ENCODE assay signal across 7 mouse cellular contexts in the genomic region with DNA sequence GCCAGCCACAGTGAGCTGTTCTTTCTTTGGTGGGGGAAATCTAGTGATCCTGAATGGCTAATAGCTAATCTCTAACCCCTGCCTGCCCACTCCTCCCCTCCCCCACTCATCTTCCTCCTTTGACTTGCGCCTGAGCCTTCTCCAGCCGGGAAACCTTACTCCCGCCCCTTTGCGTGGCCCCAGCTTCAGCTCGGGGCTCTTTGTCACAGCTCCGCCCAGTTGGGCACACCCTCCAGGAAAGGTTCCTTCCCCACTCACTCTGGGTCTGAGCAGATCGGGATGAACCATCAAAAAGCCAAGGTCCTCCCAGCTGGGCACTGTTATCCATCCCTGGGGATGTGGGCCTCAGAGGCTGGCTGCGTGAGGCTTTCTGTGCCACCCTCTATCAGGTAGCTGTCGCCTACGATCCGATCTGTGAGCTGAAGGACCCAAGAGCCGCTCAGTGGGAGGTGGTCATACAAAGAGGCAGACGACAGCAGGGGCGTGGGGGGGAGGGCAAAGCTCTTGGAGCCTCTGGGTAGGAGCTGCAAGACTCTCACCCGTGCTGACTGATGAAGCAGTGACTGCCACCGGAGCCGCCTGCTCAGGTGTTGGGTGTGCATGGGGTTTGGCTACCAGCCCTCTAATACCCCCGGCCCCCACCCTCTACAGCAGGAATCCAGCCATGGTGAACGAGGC. TPM values are rescaled to one million over a fixed set of nuclear protein-coding genes. Genes with fewer than 3 reads are reported as not detected.
A peak's percentile ranks its signal among the peaks of the same experiment; 100 is the strongest.
DNase-seq lines count a peak whose midpoint lies in the region; ATAC-seq and TF ChIP-seq lines count a peak whose summit lies in the region.

No protein-coding gene starts in this region.

- H3K27ac ChIP-seq in embryonic fibroblast, embryonic 13.5 days (ENCODE audit: insufficient read depth, low read length): peak overlapping the region; percentile 97
- peak overlapping the region; percentile 56 to 81 for H3K27ac ChIP-seq in heart, embryonic 14.5 days (replicated peaks in 1 of 2; ENCODE audit: control insufficient read depth in 1 of 2, insufficient read depth in 1 of 2, low read depth in 2 of 2, low read length in 2 of 2)
- peak overlapping the region; percentile 51 for H3K27ac ChIP-seq in spleen, adult 2 months (ENCODE audit: insufficient read depth, low read length)

- H3K9me3 ChIP-seq in heart, embryonic 14.5 days (ENCODE audit: control insufficient read depth, low read length): no peaks in the 10 kb centered on the region

- peak overlapping the region; percentile 74 for H3K4me3 ChIP-seq in embryonic fibroblast, embryonic 13.5 days (ENCODE audit: insufficient read depth, low read length)
- peak overlapping the region; percentile 51 to 60 for H3K4me3 ChIP-seq in heart, embryonic 14.5 days (ENCODE audit: control insufficient read depth in 1 of 2, insufficient read depth in 1 of 2, low read depth in 1 of 2, low read length in 2 of 2)
- H3K4me3 ChIP-seq in spleen, adult 2 months (ENCODE audit: extremely low read depth, insufficient read depth, insufficient read length): peak overlapping the region; percentile 62

- peak overlapping the region; percentile 74 for H3K9ac ChIP-seq in heart, embryonic 14.5 days (ENCODE audit: low read length)

- H3K4me1 ChIP-seq in embryonic fibroblast, embryonic 13.5 days (ENCODE audit: control insufficient read depth, insufficient read depth, low read length): peaks cover 10% of the 10 kb centered on the region
- peaks cover 20 to 43% of the 10 kb centered on the region in 2 experiments for H3K4me1 ChIP-seq in heart, embryonic 14.5 days (ENCODE audit: control insufficient read depth in 2 of 2, insufficient read depth in 2 of 2, low read length in 2 of 2)
- peaks cover 14% of the 10 kb centered on the region for H3K4me1 ChIP-seq in spleen, adult 2 months (ENCODE audit: control insufficient read depth, insufficient read depth, insufficient read length)

- under 1% methylated on average over 19 of the region's 19 CpGs for WGBS in heart, embryonic 14.5 days
- WGBS in spleen, adult 2 months: 5% methylated on average over 19 of the region's 19 CpGs

- TF ChIP-seq CTCF in embryonic fibroblast, embryonic 13.5 days (IDR thresholded peaks at IDR 0.05; ENCODE audit: borderline replicate concordance, insufficient read depth, low read length): no peak
- no peak for TF ChIP-seq CTCF in spleen, adult 2 months (IDR thresholded peaks at IDR 0.05; ENCODE audit: extremely low read depth, insufficient read depth, insufficient read length, insufficient replicate concordance)

- H3K27me3 ChIP-seq in heart, embryonic 14.5 days (ENCODE audit: control insufficient read depth, insufficient read depth, low read length): no peaks in the 10 kb centered on the region
- H3K27me3 ChIP-seq in spleen, adult 2 months (ENCODE audit: control insufficient read depth, insufficient read depth, low read length): no peaks in the 10 kb centered on the region

- ATAC-seq in heart, embryonic 14.5 days (ENCODE audit: insufficient number of reproducible peaks, insufficient read depth, low FRiP score, low read depth): peak; percentile 15; the same call in 1 of the 2 replicates

- peak overlapping the region; percentile 86 for H3K4me2 ChIP-seq in heart, embryonic 14.5 days (ENCODE audit: low read length)

- DNase-seq in MEL-GATA-1-ER (ENCODE audit: extremely low read depth, low read depth): peak; percentile 24
- peak; percentile 42 to 73 for DNase-seq in adrenal gland, postnatal 4 days (ENCODE audit: low spot score in 2 of 2)
- peak; percentile 89 for DNase-seq in kidney, postnatal 10 days
- peak; percentile 89 for DNase-seq in lung, postnatal 36 days
- DNase-seq in spleen, adult 2 months (ENCODE audit: low read depth in 1 of 2, low spot score in 2 of 2): peak in 1 of 2 experiments; percentile 25

- peaks cover 39% of the 10 kb centered on the region for H3K36me3 ChIP-seq in heart, embryonic 14.5 days (ENCODE audit: control insufficient read depth, insufficient read depth, low read length)
- 0 out of 2 replicates have a peak, but pooled peaks cover 2% of the 10 kb centered on the region for H3K36me3 ChIP-seq in spleen, adult 2 months (ENCODE audit: control insufficient read depth, insufficient read depth, low read length)

- peak; percentile 86 for TF ChIP-seq POLR2A in embryonic fibroblast, embryonic 13.5 days (IDR thresholded peaks at IDR 0.05; ENCODE audit: low read depth, low read length)
- TF ChIP-seq POLR2A in spleen, adult 2 months (IDR thresholded peaks at IDR 0.05; ENCODE audit: low read depth, low read length): no peak

RNA-seq across cellular contexts. Expression of a gene that starts 2.2 kb away (rescaled TPM):
- 10 to 100 TPM; 47.0 to 56.6 TPM for total RNA-seq in adrenal gland, postnatal 4 days (2021)
- polyA plus RNA-seq in embryonic fibroblast, embryonic 13.5 days (2011; ENCODE audit: insufficient read length, low read depth, missing spikeins): 39.5 and 45.1 TPM in 2 replicates
- 8.7 and 9.7 TPM in 2 replicates for polyA plus RNA-seq in heart, embryonic 14.5 days (2014; fragmentation: Nextera tagmentation; extraction: Ambion mirVana)
- polyA plus RNA-seq in spleen, adult 2 months (2012; rRNA removed): 19.7 and 22.3 TPM in 2 replicates

RNA-seq across cellular contexts. Expression of a gene that starts 2.5 kb away (rescaled TPM):
- 10 to 100 TPM; 21.0 to 23.6 TPM for total RNA-seq in adrenal gland, postnatal 4 days (2021)
- polyA plus RNA-seq in embryonic fibroblast, embryonic 13.5 days (2011; ENCODE audit: insufficient read length, low read depth, missing spikeins): 11.8 and 13.2 TPM in 2 replicates
- polyA plus RNA-seq in heart, embryonic 14.5 days (2014; fragmentation: Nextera tagmentation; extraction: Ambion mirVana): 5.4 and 6.1 TPM in 2 replicates
- polyA plus RNA-seq in spleen, adult 2 months (2012; rRNA removed): 9.8 and 12.1 TPM in 2 replicates

RNA-seq across cellular contexts. Expression of a gene that starts 40.5 kb away (rescaled TPM):
- total RNA-seq in adrenal gland, postnatal 4 days (2021): not detected
- 1.4 TPM in 1 of 2 replicates, not detected in the other for polyA plus RNA-seq in embryonic fibroblast, embryonic 13.5 days (2011; ENCODE audit: insufficient read length, low read depth, missing spikeins)
- polyA plus RNA-seq in heart, embryonic 14.5 days (2014; fragmentation: Nextera tagmentation; extraction: Ambion mirVana): 7,026 and 7,623 TPM in 2 replicates
- polyA plus RNA-seq in spleen, adult 2 months (2012; rRNA removed): 0.32 TPM in 1 of 2 replicates, not detected in the other

RNA-seq across cellular contexts. Expression of a gene that starts 46.8 kb away (rescaled TPM):
- 10 to 100 TPM; 77.6 to 83.7 TPM for total RNA-seq in adrenal gland, postnatal 4 days (2021)
- polyA plus RNA-seq in embryonic fibroblast, embryonic 13.5 days (2011; ENCODE audit: insufficient read length, low read depth, missing spikeins): 13.7 and 17.2 TPM in 2 replicates
- polyA plus RNA-seq in heart, embryonic 14.5 days (2014; fragmentation: Nextera tagmentation; extraction: Ambion mirVana): 19.5 and 20.0 TPM in 2 replicates
- 23.7 and 24.2 TPM in 2 replicates for polyA plus RNA-seq in spleen, adult 2 months (2012; rRNA removed)

RNA-seq across cellular contexts. Expression of a gene that starts 55.5 kb away (rescaled TPM):
- under 1 TPM; 0.39 to 0.56 TPM for total RNA-seq in adrenal gland, postnatal 4 days (2021)
- polyA plus RNA-seq in embryonic fibroblast, embryonic 13.5 days (2011; ENCODE audit: insufficient read length, low read depth, missing spikeins): 2.5 and 6.2 TPM in 2 replicates
- polyA plus RNA-seq in heart, embryonic 14.5 days (2014; fragmentation: Nextera tagmentation; extraction: Ambion mirVana): 180 and 234 TPM in 2 replicates
- not detected in 2 replicates for polyA plus RNA-seq in spleen, adult 2 months (2012; rRNA removed)

Comparison
In these comparisons a context has a peak if more than half of its experiments do, and no peak if none do; other contexts are left out.
1. RNA of a gene that starts 40.5 kb away (polyA plus RNA-seq): 7,026 to 7,623 TPM in heart, embryonic 14.5 days; 1.4 TPM in embryonic fibroblast, embryonic 13.5 days and 0.32 TPM in spleen, adult 2 months; every median in the first group is over 1,000 times any median in the second.
2. Peak in every context shown above with its lines, with median percentiles within 50 percentile points of each other: H3K27ac ChIP-seq and H3K4me3 ChIP-seq.